Mouse (Mus musculus): ENCODE results near the gene Hbb-y. TPM values are rescaled to one million over a fixed set of nuclear protein-coding genes. Genes with fewer than 3 reads are reported as not detected.

The Hbb-y gene
- not detected for total RNA-seq (2023)

GRCm38 (mm10) chr7:103853090-103853489 lies at the start of gene Hbb-y:
Hbb-y (minus strand) TSS chr7:103853216.

GRCm38 (mm10) chr7:103894385-103894784 lies 41.4 kb upstream of the Hbb-y start, which contains the start of gene Olfr64:
Olfr64 (minus strand) TSS chr7:103894485.

DNA sequence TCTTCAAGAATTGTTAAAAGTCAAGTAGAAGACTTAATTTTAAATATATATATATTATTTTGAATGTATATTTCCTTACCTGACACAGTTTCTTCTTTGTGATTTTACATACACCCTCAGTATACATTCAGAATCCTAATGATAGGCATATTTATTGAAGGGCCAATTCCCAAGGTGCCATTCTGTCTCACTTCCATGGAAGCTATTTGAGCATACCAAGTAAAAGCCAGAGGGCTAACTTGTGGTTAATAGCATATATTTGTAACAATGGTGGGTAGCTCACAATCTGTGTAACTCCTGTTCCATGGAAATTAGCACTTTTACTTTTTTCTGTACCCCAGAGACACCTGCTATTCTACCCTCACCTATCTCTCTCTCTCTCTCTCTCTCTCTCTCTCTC lies 33.1 kb upstream of the Hbb-y start, which contains the start of gene Olfr66:
TSS of gene Olfr66 (minus strand) at position 101 of the 400 bp plus-strand sequence.

GRCm38 (mm10) chr7:103843034-103843433 lies 10.0 kb downstream of the Hbb-y start, which contains the start of gene Hbb-bh1:
Hbb-bh1 (minus strand) TSS chr7:103843164.

GRCm38 (mm10) chr7:103840268-103840667 lies 12.7 kb downstream of the Hbb-y start, which contains the start of gene Hbb-bh2:
Hbb-bh2 (minus strand) TSS chr7:103840520.

GRCm38 (mm10) chr7:103827808-103828207 lies 25.2 kb downstream of the Hbb-y start, which contains the start of gene Hbb-bs:
Hbb-bs (minus strand) TSS chr7:103828096.

GRCm38 (mm10) chr7:103813766-103814165 lies 39.2 kb downstream of the Hbb-y start, which contains the start of gene Hbb-bt:
Hbb-bt (minus strand) TSS chr7:103813996.

Other genes with a start within 250 kb of the Hbb-y start
- not detected for gene Olfr620, start 240.7 kb downstream of the Hbb-y start, total RNA-seq (2023)
- gene Olfr622, start 210.5 kb downstream of the Hbb-y start, total RNA-seq (2023) = not detected
- not detected for gene Olfr623, start 189.5 kb downstream of the Hbb-y start, total RNA-seq (2023)
- gene Olfr624, start 182.0 kb downstream of the Hbb-y start, total RNA-seq (2023) = not detected
- gene Olfr625-ps1, start 170.5 kb downstream of the Hbb-y start, total RNA-seq (2023) = not detected
- gene Olfr243, start 138.5 kb downstream of the Hbb-y start, total RNA-seq (2023) = not detected
- gene Olfr628, start 122.8 kb downstream of the Hbb-y start, total RNA-seq (2023) = not detected
- not detected for gene Olfr629, start 108.3 kb downstream of the Hbb-y start, total RNA-seq (2023)
- not detected for gene Olfr630, start 95.9 kb downstream of the Hbb-y start, total RNA-seq (2023)
- not detected for gene Olfr69, start 81.6 kb downstream of the Hbb-y start, total RNA-seq (2023)
- gene Olfr68, start 73.5 kb downstream of the Hbb-y start, total RNA-seq (2023) = not detected
- gene Olfr67, start 61.4 kb downstream of the Hbb-y start, total RNA-seq (2023) = not detected
- 10 to 100 TPM in 1 of 2 experiments, 1 to 10 TPM in 1; 1.7 to 18.8 TPM for gene Hbb-bt, start 39.2 kb downstream of the Hbb-y start, total RNA-seq (2023)
- 100 to 1,000 TPM in 1 of 2 experiments, 10 to 100 TPM in 1; 19.6 to 139 TPM for gene Hbb-bs, start 25.1 kb downstream of the Hbb-y start, total RNA-seq (2023)
- gene Hbb-bh2, start 12.7 kb downstream of the Hbb-y start, total RNA-seq (2023) = not detected
- gene Hbb-bh1, start 10.1 kb downstream of the Hbb-y start, total RNA-seq (2023) = not detected
- not detected for gene Olfr66, start 33.0 kb upstream of the Hbb-y start, total RNA-seq (2023)
- gene Olfr64, start 41.3 kb upstream of the Hbb-y start, total RNA-seq (2023) = not detected
- not detected for gene Olfr65, start 50.3 kb upstream of the Hbb-y start, total RNA-seq (2023)
- not detected for gene Olfr631, start 75.6 kb upstream of the Hbb-y start, total RNA-seq (2023)
- gene Olfr632, start 81.1 kb upstream of the Hbb-y start, total RNA-seq (2023) = not detected
- not detected for gene Olfr633, start 91.2 kb upstream of the Hbb-y start, total RNA-seq (2023)
- gene Olfr635, start 117.9 kb upstream of the Hbb-y start, total RNA-seq (2023) = not detected
- not detected for gene Olfr638, start 145.5 kb upstream of the Hbb-y start, total RNA-seq (2023)
- gene Olfr639, start 164.1 kb upstream of the Hbb-y start, total RNA-seq (2023) = under 1 TPM; 0.09 to 0.10 TPM
- not detected for gene Olfr640, start 172.4 kb upstream of the Hbb-y start, total RNA-seq (2023)
- gene Olfr641, start 182.2 kb upstream of the Hbb-y start, total RNA-seq (2023) = not detected
- not detected for gene Olfr642, start 199.4 kb upstream of the Hbb-y start, total RNA-seq (2023)
- gene 4930516K23Rik, start 208.2 kb upstream of the Hbb-y start, total RNA-seq (2023) = not detected
- gene Olfr644, start 218.7 kb upstream of the Hbb-y start, total RNA-seq (2023) = not detected
- not detected for gene Olfr645, start 232.2 kb upstream of the Hbb-y start, total RNA-seq (2023)